In the genomic region with DNA sequence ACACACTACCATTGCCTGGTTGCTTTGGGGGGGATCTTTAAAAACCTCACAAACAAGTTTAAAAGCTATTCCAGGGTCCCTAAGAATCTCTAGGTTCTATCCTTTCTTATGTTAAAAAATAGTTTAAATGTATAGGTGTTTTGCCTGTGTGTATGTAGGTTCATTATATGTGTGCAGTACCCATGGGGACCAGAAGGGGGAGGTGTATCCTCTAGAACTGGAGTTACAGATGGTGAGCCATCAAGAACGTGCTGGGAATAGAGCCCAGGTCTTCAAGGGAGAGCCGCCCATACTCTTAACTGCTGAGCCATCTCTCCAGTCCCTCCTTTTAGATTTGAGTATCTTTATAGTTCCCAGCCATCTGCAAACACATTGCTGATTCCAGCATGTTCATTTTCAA, we compare ENCODE assay signal across 21 mouse cellular contexts. TPM values are rescaled to one million over a fixed set of nuclear protein-coding genes. Genes with fewer than 3 reads are reported as not detected.
DNase-seq lines count a peak whose midpoint lies in the region; ATAC-seq and TF ChIP-seq lines count a peak whose summit lies in the region.
"Had no signal": no experiment of that assay in that cellular context is flagged by ENCODE, and none has a peak within 500 bp of the region (broad histone marks: within the 10 kb centered on the region; RNA-seq: fewer than 3 reads in every experiment).

No protein-coding gene starts in this region.

- ATAC-seq in hindbrain, postnatal 0 days, result no peak
- no peak for ATAC-seq in hindbrain, embryonic 13.5 days (ENCODE audit: low FRiP score)
- no peak for ATAC-seq in midbrain, postnatal 0 days (ENCODE audit: low FRiP score)
- no peak for ATAC-seq in midbrain, embryonic 14.5 days (ENCODE audit: low FRiP score, low TSS enrichment)
- ATAC-seq: inflammation-experienced regulatory T-cells, adult 6 months; liver, embryonic 12.5 days; midbrain, embryonic 15.5 days had no signal

- H3K9me3 ChIP-seq in hindbrain, postnatal 0 days (ENCODE audit: low read length), result no peaks in the 10 kb centered on the region
- H3K9me3 ChIP-seq in hindbrain, embryonic 13.5 days, result no peaks in the 10 kb centered on the region
- no peaks in the 10 kb centered on the region for H3K9me3 ChIP-seq in midbrain, postnatal 0 days (ENCODE audit: low read length)
- peaks cover 4% of the 10 kb centered on the region; the same call in 1 of the 2 replicates for H3K9me3 ChIP-seq in midbrain, embryonic 14.5 days (ENCODE audit: control insufficient read depth, low read length)
- H3K9me3 ChIP-seq: liver, embryonic 12.5 days; lung, embryonic 15.5 days; midbrain, embryonic 15.5 days had no signal

- WGBS in hindbrain, postnatal 0 days, result 92% methylated on average over 2 of the region's 2 CpGs
- WGBS in hindbrain, embryonic 13.5 days, result 95% methylated on average over 2 of the region's 2 CpGs
- 94% methylated on average over 2 of the region's 2 CpGs for WGBS in midbrain, postnatal 0 days
- WGBS in midbrain, embryonic 14.5 days, result 98% methylated on average over 2 of the region's 2 CpGs

- H3K27me3 ChIP-seq in hindbrain, postnatal 0 days (ENCODE audit: insufficient read depth, low read length), result no peaks in the 10 kb centered on the region
- 0 out of 2 replicates have a peak, but pooled peaks cover 6% of the 10 kb centered on the region for H3K27me3 ChIP-seq in hindbrain, embryonic 13.5 days
- H3K27me3 ChIP-seq in midbrain, postnatal 0 days (ENCODE audit: insufficient read depth, low read length), result no peaks in the 10 kb centered on the region
- H3K27me3 ChIP-seq in midbrain, embryonic 14.5 days (ENCODE audit: control insufficient read depth, insufficient read depth, low read length), result no peaks in the 10 kb centered on the region
- H3K27me3 ChIP-seq: lung, embryonic 15.5 days had no signal

- peak; percentile 22; the same call in 1 of the 2 replicates for TF ChIP-seq CTCF in hindbrain, postnatal 0 days (IDR thresholded peaks at IDR 0.05; ENCODE audit: low read depth)
- peak; percentile 33 for TF ChIP-seq CTCF in midbrain, postnatal 0 days (IDR thresholded peaks at IDR 0.05)

- H3K9ac ChIP-seq in hindbrain, postnatal 0 days (replicated peaks; ENCODE audit: low read length), result no peak overlapping the region
- H3K9ac ChIP-seq in hindbrain, embryonic 13.5 days, result no peak overlapping the region
- H3K9ac ChIP-seq in midbrain, postnatal 0 days (replicated peaks; ENCODE audit: low read length, poor library complexity, severe bottlenecking), result no peak overlapping the region
- no peak overlapping the region for H3K9ac ChIP-seq in midbrain, embryonic 14.5 days (replicated peaks; ENCODE audit: low read length)
- H3K9ac ChIP-seq: heart, embryonic 12.5 days; liver, embryonic 12.5 days; lung, embryonic 15.5 days; midbrain, embryonic 15.5 days had no signal

- no peaks in the 10 kb centered on the region for H3K4me1 ChIP-seq in hindbrain, postnatal 0 days (ENCODE audit: insufficient read depth, low read length)
- peaks cover 28% of the 10 kb centered on the region for H3K4me1 ChIP-seq in hindbrain, embryonic 13.5 days (replicated peaks)
- H3K4me1 ChIP-seq in midbrain, postnatal 0 days (ENCODE audit: insufficient read depth, low read length), result peaks cover 4% of the 10 kb centered on the region; the same call in 1 of the 2 replicates
- H3K4me1 ChIP-seq in midbrain, embryonic 14.5 days (ENCODE audit: control insufficient read depth, insufficient read depth, low read length), result peaks cover 12% of the 10 kb centered on the region; the same call in 1 of the 2 replicates
- H3K4me1 ChIP-seq: liver, embryonic 12.5 days; lung, embryonic 15.5 days had no signal

- H3K27ac ChIP-seq in hindbrain, postnatal 0 days, result no peak overlapping the region
- no peak overlapping the region for H3K27ac ChIP-seq in hindbrain, embryonic 13.5 days
- no peak overlapping the region for H3K27ac ChIP-seq in midbrain, postnatal 0 days (ENCODE audit: low read depth, low read length)
- no peak overlapping the region for H3K27ac ChIP-seq in midbrain, embryonic 14.5 days (replicated peaks; ENCODE audit: low read depth, low read length)
- H3K27ac ChIP-seq: embryonic facial prominence, embryonic 10.5 days; liver, embryonic 12.5 days; lung, embryonic 15.5 days; midbrain, embryonic 15.5 days had no signal

- DNase-seq in hindbrain, postnatal 0 days (ENCODE audit: low spot score), result no peak
- DNase-seq in midbrain, postnatal 0 days (ENCODE audit: low spot score), result no peak
- DNase-seq in midbrain, embryonic 14.5 days, result no peak
- peak; percentile 78 for DNase-seq in ZHBTc4 (ENCODE audit: low read depth, low spot score)
- no peak for DNase-seq in heart, postnatal 36 days
- no peak for DNase-seq in kidney, postnatal 36 days
- DNase-seq: adrenal gland, postnatal 25 days; cerebellum, adult 11-12 months; cerebellum, postnatal 10 days; heart, postnatal 10 days; kidney, adult 18-20 months; lung, postnatal 4 days had no signal

- H3K4me2 ChIP-seq in hindbrain, postnatal 0 days (ENCODE audit: low read depth, low read length), result no peak overlapping the region
- H3K4me2 ChIP-seq in hindbrain, embryonic 13.5 days, result no peak overlapping the region
- no peak overlapping the region for H3K4me2 ChIP-seq in midbrain, postnatal 0 days (ENCODE audit: low read depth, low read length, poor library complexity, severe bottlenecking)
- no peak overlapping the region for H3K4me2 ChIP-seq in midbrain, embryonic 14.5 days (ENCODE audit: low read length)
- H3K4me2 ChIP-seq: heart, embryonic 12.5 days; liver, embryonic 12.5 days; lung, embryonic 15.5 days; midbrain, embryonic 15.5 days had no signal

- intact Hi-C loops in heart, postnatal 36 days (cut with DNase I), result no loop called here

- no peaks in the 10 kb centered on the region for H3K36me3 ChIP-seq in hindbrain, postnatal 0 days (ENCODE audit: insufficient read depth, low read length)
- no peaks in the 10 kb centered on the region for H3K36me3 ChIP-seq in hindbrain, embryonic 13.5 days
- H3K36me3 ChIP-seq in midbrain, postnatal 0 days (ENCODE audit: insufficient read depth, low read length), result no peaks in the 10 kb centered on the region
- H3K36me3 ChIP-seq in midbrain, embryonic 14.5 days (ENCODE audit: control insufficient read depth, insufficient read depth, low read length), result no peaks in the 10 kb centered on the region
- H3K36me3 ChIP-seq: embryonic facial prominence, embryonic 10.5 days; heart, embryonic 12.5 days; liver, embryonic 12.5 days; lung, embryonic 15.5 days; midbrain, embryonic 15.5 days had no signal

- H3K4me3 ChIP-seq in hindbrain, postnatal 0 days (ENCODE audit: low read length), result no peak overlapping the region
- H3K4me3 ChIP-seq in hindbrain, embryonic 13.5 days, result no peak overlapping the region
- no peak overlapping the region for H3K4me3 ChIP-seq in midbrain, postnatal 0 days (ENCODE audit: low read depth, low read length)
- no peak overlapping the region for H3K4me3 ChIP-seq in midbrain, embryonic 14.5 days (replicated peaks; ENCODE audit: low read depth, low read length)
- H3K4me3 ChIP-seq: embryonic facial prominence, embryonic 10.5 days; heart, embryonic 12.5 days; liver, embryonic 12.5 days; lung, embryonic 15.5 days; midbrain, embryonic 15.5 days; myocyte had no signal

RNA-seq across cellular contexts. Expression of a gene that starts 13.5 kb away (rescaled TPM):
- total RNA-seq in hindbrain, postnatal 0 days (2014; rRNA removed), result 45.9 and 46.6 TPM in 2 replicates
- polyA plus RNA-seq in hindbrain, postnatal 0 days (2015; fragmentation: Nextera tagmentation; extraction: Ambion mirVana), result 6.1 and 6.9 TPM in 2 replicates
- polyA plus RNA-seq in hindbrain, embryonic 13.5 days (2015; fragmentation: Nextera tagmentation; extraction: Ambion mirVana), result 3.0 and 3.4 TPM in 2 replicates
- total RNA-seq in midbrain, postnatal 0 days (2014; rRNA removed), result 27.8 and 36.2 TPM in 2 replicates
- 4.8 and 6.4 TPM in 2 replicates for polyA plus RNA-seq in midbrain, postnatal 0 days (2015; fragmentation: Nextera tagmentation; extraction: Ambion mirVana)
- 4.9 and 6.2 TPM in 2 replicates for polyA plus RNA-seq in midbrain, embryonic 14.5 days (2014; fragmentation: Nextera tagmentation; extraction: Ambion mirVana)
- total RNA-seq in heart, postnatal 36 days (2021), result not detected
- total RNA-seq: megakaryocyte-erythroid progenitor cell, adult 5-6 weeks had no signal
- polyA plus RNA-seq: heart, embryonic 12.5 days; inflammation-experienced regulatory T-cells, adult 6 months had no signal
